Mouse (Mus musculus) MEL (cell line): ENCODE measurements at regions not wholly inside any gene's neighbourhood (a gene's known extent, or its start where the extent isn't known, plus 50 kb on each side); places are given as distances from the start of the nearest gene placed in this dataset.

Experiments
- DNase-seq: peaks from one replicate; pipeline ENCODE4 v3.0.0; 2011; ENCODE audit warnings: low read depth, low spot score
- H3K27ac ChIP-seq: 2 replicates; pipeline ENCODE4 v1.5.1; 2012; ENCODE audit warnings: low read depth, mild to moderate bottlenecking, control low read depth, low read length, moderate library complexity; ENCODE audit not compliant: control insufficient read depth
- H3K27me3 ChIP-seq, 2 experiments: fragments of 150-350 bp in 1 of 2; sonication (generic) in 1 of 2; 2 replicates each; pipeline ENCODE4 v1.6.1; 2012; ENCODE audit warnings: low read length in 2 of 2, mild to moderate bottlenecking in 2 of 2, improper control_type of control experiment in 1 of 2, moderate library complexity in 1 of 2; ENCODE audit not compliant: insufficient read depth in 2 of 2, control insufficient read depth in 1 of 2
- H3K36me3 ChIP-seq, 2 experiments: 2 replicates each; pipeline ENCODE4 v1.6.1; 2012 to 2014; ENCODE audit warnings: low read length in 2 of 2, improper control_type of control experiment in 1 of 2, inconsistent platforms in 1 of 2, mild to moderate bottlenecking in 1 of 2; ENCODE audit not compliant: insufficient read depth in 2 of 2, control insufficient read depth in 1 of 2
- H3K4me1 ChIP-seq, 2 experiments: fragments of 150-350 bp in 1 of 2; sonication (generic) in 1 of 2; 2 replicates each; pipeline ENCODE4 v1.6.1; 2012; ENCODE audit warnings: low read length in 2 of 2, improper control_type of control experiment in 1 of 2, mild to moderate bottlenecking in 1 of 2; ENCODE audit not compliant: insufficient read depth in 2 of 2, control insufficient read depth in 1 of 2
- H3K4me3 ChIP-seq, 2 experiments: fragments of 150-350 bp in 1 of 2; sonication (generic) in 1 of 2; 2 replicates each; pipeline ENCODE4 v1.5.1; 2012; ENCODE audit warnings: low read depth in 2 of 2, low read length in 2 of 2, mild to moderate bottlenecking in 2 of 2, moderate library complexity in 2 of 2, control low read depth in 1 of 2, improper control_type of control experiment in 1 of 2; ENCODE audit not compliant: control insufficient read depth in 1 of 2, insufficient read depth in 1 of 2
- H3K79me2 ChIP-seq: 2 replicates; pipeline ENCODE4 v1.6.1; 2012; ENCODE audit warnings: mild to moderate bottlenecking, low read length, moderate library complexity; ENCODE audit not compliant: control insufficient read depth, poor library complexity, insufficient read depth
- H3K9ac ChIP-seq: 2 replicates; pipeline ENCODE4 v1.6.1; 2012; ENCODE audit warnings: low read depth, mild to moderate bottlenecking, control low read depth, low read length, moderate library complexity; ENCODE audit not compliant: control insufficient read depth, poor library complexity, severe bottlenecking
- H3K9me3 ChIP-seq: fragments of 150-350 bp; sonication (generic); replicated peaks from 2 replicates; pipeline ENCODE4 v1.6.1; 2012; ENCODE audit warnings: mild to moderate bottlenecking, low read length, improper control_type of control experiment, moderate library complexity; ENCODE audit not compliant: insufficient read depth
- CHD1 ChIP-seq: IDR thresholded peaks from 2 replicates; pipeline ENCODE4 v1.6.1; 2012; ENCODE audit warnings: low read depth, mild to moderate bottlenecking, inconsistent platforms, low read length, improper control_type of control experiment
- CHD2 ChIP-seq: IDR thresholded peaks from 2 replicates; pipeline ENCODE4 v1.6.1; 2011; ENCODE audit warnings: low read length, improper control_type of control experiment
- CTCF ChIP-seq, 3 experiments: IDR thresholded peaks in 2 of 3; conservative IDR thresholded peaks in 1 of 3; 2 replicates each; pipeline ENCODE4 v1.5.1; 2011 to 2012; ENCODE audit warnings: low read length in 3 of 3, low read depth in 2 of 3, mild to moderate bottlenecking in 2 of 3, improper control_type of control experiment in 1 of 3, inconsistent platforms in 1 of 3, mixed read lengths in 1 of 3, moderate library complexity in 1 of 3; ENCODE audit not compliant: control insufficient read depth in 1 of 3, insufficient read depth in 1 of 3, poor library complexity in 1 of 3, severe bottlenecking in 1 of 3
- ELF1 ChIP-seq: IDR thresholded peaks from 2 replicates; pipeline ENCODE4 v1.6.1; 2014; ENCODE audit warnings: low read depth, mild to moderate bottlenecking, inconsistent platforms, low read length, improper control_type of control experiment, moderate library complexity
- ETS1 ChIP-seq: IDR thresholded peaks from 2 replicates; pipeline ENCODE4 v1.6.1; 2012; ENCODE audit warnings: low read depth, mild to moderate bottlenecking, inconsistent platforms, low read length, improper control_type of control experiment, moderate library complexity
- GABPA ChIP-seq: IDR thresholded peaks from 2 replicates; pipeline ENCODE4 v1.6.1; 2012; ENCODE audit warnings: low read depth, mild to moderate bottlenecking, inconsistent platforms, low read length, improper control_type of control experiment, moderate library complexity
- GATA1 ChIP-seq: IDR thresholded peaks from 2 replicates; pipeline ENCODE4 v1.6.1; 2011; ENCODE audit warnings: low read depth, low read length, improper control_type of control experiment
- HCFC1 ChIP-seq: IDR thresholded peaks from 2 replicates; pipeline ENCODE4 v1.6.1; 2012; ENCODE audit warnings: low read depth, mild to moderate bottlenecking, inconsistent platforms, low read length, improper control_type of control experiment, moderate library complexity
- MAZ ChIP-seq: IDR thresholded peaks from 2 replicates; pipeline ENCODE4 v1.6.1; 2012; ENCODE audit warnings: low read depth, mild to moderate bottlenecking, inconsistent platforms, low read length, improper control_type of control experiment
- MYB ChIP-seq: IDR thresholded peaks from 2 replicates; pipeline ENCODE4 v1.6.1; 2011; ENCODE audit warnings: mild to moderate bottlenecking, low read depth, low read length, improper control_type of control experiment
- MYC ChIP-seq: IDR thresholded peaks from 2 replicates; pipeline ENCODE4 v1.6.1; 2011; ENCODE audit warnings: low read depth, mild to moderate bottlenecking, low read length, improper control_type of control experiment, moderate library complexity
- NRF1 ChIP-seq: IDR thresholded peaks from 2 replicates; pipeline ENCODE4 v1.6.1; 2014; ENCODE audit warnings: low read depth, mild to moderate bottlenecking, inconsistent platforms, low read length, improper control_type of control experiment, moderate library complexity; ENCODE audit not compliant: poor library complexity, insufficient read depth, severe bottlenecking
- POLR2A ChIP-seq, 2 experiments: IDR thresholded peaks; 2 replicates each; pipeline ENCODE4 v1.6.1; 2011 to 2012; ENCODE audit warnings: low read length in 2 of 2, mild to moderate bottlenecking in 2 of 2, control low read depth in 1 of 2, improper control_type of control experiment in 1 of 2, low read depth in 1 of 2, moderate library complexity in 1 of 2; ENCODE audit not compliant: control insufficient read depth in 1 of 2, insufficient read depth in 1 of 2, poor library complexity in 1 of 2
- POLR2AphosphoS5 ChIP-seq: IDR thresholded peaks from 2 replicates; pipeline ENCODE4 v1.6.1; 2012; ENCODE audit warnings: low read depth, borderline replicate concordance, mild to moderate bottlenecking, inconsistent platforms, low read length, moderate library complexity, mixed read lengths
- RAD21 ChIP-seq: IDR thresholded peaks from 2 replicates; pipeline ENCODE4 v1.6.1; 2011; ENCODE audit warnings: mild to moderate bottlenecking, low read depth, low read length, improper control_type of control experiment
- SIN3A ChIP-seq: IDR thresholded peaks from 2 replicates; pipeline ENCODE4 v1.6.1; 2012; ENCODE audit warnings: low read length, improper control_type of control experiment, inconsistent platforms
- TAL1 ChIP-seq: IDR thresholded peaks from 2 replicates; pipeline ENCODE4 v1.6.1; 2012; ENCODE audit warnings: mild to moderate bottlenecking, inconsistent platforms, low read length, moderate library complexity, mixed read lengths
- TCF12 ChIP-seq: IDR thresholded peaks from 2 replicates; pipeline ENCODE4 v1.6.1; 2014; ENCODE audit warnings: low read depth, mild to moderate bottlenecking, inconsistent platforms, low read length, improper control_type of control experiment, moderate library complexity
- UBTF ChIP-seq: IDR thresholded peaks from 2 replicates; pipeline ENCODE4 v1.6.1; 2012; ENCODE audit warnings: low read depth, mild to moderate bottlenecking, inconsistent platforms, low read length, improper control_type of control experiment, moderate library complexity, borderline replicate concordance; ENCODE audit not compliant: insufficient read depth
- USF1 ChIP-seq: IDR thresholded peaks from 2 replicates; pipeline ENCODE4 v1.6.1; 2014; ENCODE audit warnings: low read depth, mild to moderate bottlenecking, inconsistent platforms, low read length, improper control_type of control experiment, moderate library complexity
- USF2 ChIP-seq, 2 experiments: IDR thresholded peaks; 2 replicates each; pipeline ENCODE4 v1.6.1; 2011 to 2012; ENCODE audit warnings: improper control_type of control experiment in 2 of 2, low read length in 2 of 2, borderline replicate concordance in 1 of 2, inconsistent platforms in 1 of 2, low read depth in 1 of 2, mild to moderate bottlenecking in 1 of 2; ENCODE audit not compliant: insufficient read depth in 1 of 2
- ZC3H11A ChIP-seq: IDR thresholded peaks from 2 replicates; pipeline ENCODE4 v1.6.1; 2012; ENCODE audit warnings: low read depth, mild to moderate bottlenecking, inconsistent platforms, low read length, improper control_type of control experiment
- ZMIZ1 ChIP-seq: IDR thresholded peaks from 2 replicates; pipeline ENCODE4 v1.6.1; 2012; ENCODE audit warnings: low read depth, mild to moderate bottlenecking, inconsistent platforms, low read length, improper control_type of control experiment, moderate library complexity
- ZNF384 ChIP-seq: IDR thresholded peaks from 2 replicates; pipeline ENCODE4 v1.6.1; 2012; ENCODE audit warnings: low read depth, mild to moderate bottlenecking, inconsistent platforms, low read length, improper control_type of control experiment

- no peak overlapping the region for H3K27ac ChIP-seq
- no peaks in the 10 kb centered on the region for H3K4me1 ChIP-seq
- no peaks in the 10 kb centered on the region for H3K36me3 ChIP-seq
- no peaks in the 10 kb centered on the region for H3K79me2 ChIP-seq
- no peak overlapping the region for H3K9ac ChIP-seq
- no peaks in the 10 kb centered on the region for H3K9me3 ChIP-seq
- no peaks in the 10 kb centered on the region for H3K27me3 ChIP-seq
- DNase-seq: no peak
- TF ChIP-seq HCFC1 (no peak), MYB (no peak), MAZ (no peak), GABPA (no peak), USF2 (IDR thresholded peaks at IDR 0.05; ENCODE audit: borderline replicate concordance in 1 of 2, insufficient read depth in 1 of 2, low read depth in 1 of 2, low read length in 2 of 2) (no peak), RAD21 (no peak), CHD2 (no peak), TAL1 (no peak)
- TF ChIP-seq, all 39 proteins: peak for 0
- H3K4me3 ChIP-seq: no peak overlapping the region
These were observed 365.4 kb upstream of the Adgrl4 start for GRCm38 (mm10) chr3:151072322-151072721.

- no peaks in the 10 kb centered on the region for H3K9me3 ChIP-seq
- DNase-seq: no peak
- H3K36me3 ChIP-seq: no peaks in the 10 kb centered on the region
- no peak overlapping the region for H3K9ac ChIP-seq
- H3K4me1 ChIP-seq: no peaks in the 10 kb centered on the region
- no peak overlapping the region for H3K27ac ChIP-seq
- TF ChIP-seq POLR2A (IDR thresholded peaks at IDR 0.05; ENCODE audit: control insufficient read depth in 1 of 2, insufficient read depth in 1 of 2, low read depth in 1 of 2, low read length in 2 of 2, poor library complexity in 1 of 2) (no peak), TCF12 (no peak), SIN3A (no peak), MAZ (no peak), USF1 (no peak), ELF1 (no peak), NRF1 (no peak), ZMIZ1 (no peak), POLR2AphosphoS5 (no peak), MYC (no peak), USF2 (IDR thresholded peaks at IDR 0.05; ENCODE audit: borderline replicate concordance in 1 of 2, insufficient read depth in 1 of 2, low read depth in 1 of 2, low read length in 2 of 2) (no peak), UBTF (no peak), RAD21 (no peak), ZNF384 (no peak), ZC3H11A (no peak), ETS1 (no peak), CHD1 (no peak), TAL1 (no peak), GATA1 (no peak), CTCF (IDR thresholded peaks at IDR 0.05 in 2 of 3, conservative IDR thresholded peaks at IDR 0.05 in 1 of 3; ENCODE audit: control insufficient read depth in 1 of 3, insufficient read depth in 1 of 3, low read depth in 2 of 3, low read length in 3 of 3, poor library complexity in 1 of 3, severe bottlenecking in 1 of 3) (no peak)
- no peak overlapping the region for H3K4me3 ChIP-seq
- no peaks in the 10 kb centered on the region for H3K79me2 ChIP-seq
- no peaks in the 10 kb centered on the region for H3K27me3 ChIP-seq
These were observed 320.9 kb upstream of the Adgrl4 start for GRCm38 (mm10) chr3:151116831-151117230.
